Mouse (Mus musculus) neural tube, embryonic 14.5 days (tissue): ENCODE measurements around the gene Notch4. TPM values are rescaled to one million over a fixed set of nuclear protein-coding genes. Genes with fewer than 3 reads are reported as not detected.

Source experiments
- ATAC-seq: fragments of 200-750 bp; cut with Nextera tagmentation; 2 replicates; pipeline ENCODE4 v1.8.0; 2017; ENCODE audit warnings: low read depth, mild to moderate bottlenecking, moderate TSS enrichment, moderate library complexity
- H3K27ac ChIP-seq: fragments of 300-500 bp; sonication (generic); 2 replicates; pipeline ENCODE4 v1.5.1; 2014; ENCODE audit warnings: low read depth, mild to moderate bottlenecking, control low read depth, low read length, moderate library complexity, mixed read lengths
- H3K27me3 ChIP-seq: fragments of 300-500 bp; sonication (generic); 2 replicates; pipeline ENCODE4 v1.6.1; 2014; ENCODE audit warnings: low read length; ENCODE audit not compliant: control insufficient read depth, insufficient read depth
- H3K36me3 ChIP-seq: fragments of 300-500 bp; sonication (generic); 2 replicates; pipeline ENCODE4 v1.6.1; 2014; ENCODE audit warnings: low read length, mixed read lengths; ENCODE audit not compliant: control insufficient read depth, insufficient read depth
- H3K4me1 ChIP-seq: fragments of 300-500 bp; sonication (generic); 2 replicates; pipeline ENCODE4 v1.6.1; 2014; ENCODE audit warnings: low read length; ENCODE audit not compliant: control insufficient read depth, insufficient read depth
- H3K4me2 ChIP-seq: fragments of 300-500 bp; sonication (generic); 2 replicates; pipeline ENCODE4 v1.6.1; 2014; ENCODE audit warnings: mild to moderate bottlenecking, low read depth, low read length, control low read depth
- H3K4me3 ChIP-seq: fragments of 300-500 bp; sonication (generic); 2 replicates; pipeline ENCODE4 v1.5.1; 2014; ENCODE audit warnings: low read depth, low read length, control low read depth, mixed read lengths
- H3K9ac ChIP-seq: fragments of 300-500 bp; sonication (generic); replicated peaks from 2 replicates; pipeline ENCODE4 v1.6.1; 2014; ENCODE audit warnings: low read depth, mild to moderate bottlenecking, control low read depth, low read length, mixed read lengths
- H3K9me3 ChIP-seq: fragments of 300-500 bp; sonication (generic); 2 replicates; pipeline ENCODE4 v1.6.1; 2016; ENCODE audit warnings: low read length; ENCODE audit not compliant: control insufficient read depth
- WGBS: fragments of 180-500 bp; shearing (Covaris S2); extraction: QIAGEN DNeasy Blood & Tissue Kit; methylation state at CpG from one replicate; pipeline ENCODE4 v1.1.7; 2014; 5-methylcytosine and 5-hydroxymethylcytosine counted together
- polyA plus RNA-seq: library from polyadenylated mRNA; unstranded; fragments of >200 nt; fragmentation: Nextera tagmentation; extraction: Ambion mirVana; gene quantifications from 2 replicates; pipeline ENCODE4 v1.2.1, GENCODE M21; 2014

Notch4 gene
- polyA plus RNA-seq, 1 experiment from 2014 or later = 7.0 TPM

- Histone ChIP-seq H3K4me2 (peak overlapping the region; percentile 86), H3K27me3 (peaks cover 8% of the 10 kb centered on the region), H3K9me3 (no peaks in the 10 kb centered on the region), H3K9ac (peak overlapping the region; percentile 50), H3K36me3 (no peaks in the 10 kb centered on the region), H3K4me1 (peaks cover 41% of the 10 kb centered on the region), H3K27ac (no peak overlapping the region), H3K4me3 (peak overlapping the region; percentile 65)
- WGBS = 4% methylated on average over 34 of the region's 48 CpGs
- no peak for ATAC-seq
Measured at GRCm38 (mm10) chr17:34630761-34631301, 66.8 kb downstream of the Notch4 start.

- H3K9ac ChIP-seq = peak overlapping the region; percentile 35
- WGBS = 3% methylated on average over 12 of the region's 12 CpGs
- H3K4me3 ChIP-seq = peak overlapping the region; percentile 65
- H3K4me2 ChIP-seq = peak overlapping the region; percentile 86
- H3K27ac ChIP-seq = no peak overlapping the region
- ATAC-seq = no peak
- H3K4me1 ChIP-seq = peaks cover 35% of the 10 kb centered on the region
- peaks cover 8% of the 10 kb centered on the region for H3K27me3 ChIP-seq
- no peaks in the 10 kb centered on the region for H3K9me3 ChIP-seq
- H3K36me3 ChIP-seq = no peaks in the 10 kb centered on the region
Measured at GRCm38 (mm10) chr17:34631647-34632046, 67.6 kb downstream of the Notch4 start.

- WGBS = 2% methylated on average over 24 of the region's 26 CpGs
- H3K9ac ChIP-seq = peak overlapping the region; percentile 35
- no peaks in the 10 kb centered on the region for H3K9me3 ChIP-seq
- peaks cover 8% of the 10 kb centered on the region for H3K27me3 ChIP-seq
- H3K4me2 ChIP-seq = peak overlapping the region; percentile 86
- ATAC-seq = no peak
- no peaks in the 10 kb centered on the region for H3K36me3 ChIP-seq
- no peak overlapping the region for H3K27ac ChIP-seq
- peak overlapping the region; percentile 65 for H3K4me3 ChIP-seq
- peaks cover 35% of the 10 kb centered on the region for H3K4me1 ChIP-seq
Measured at GRCm38 (mm10) chr17:34632261-34632691, 68.2 kb downstream of the Notch4 start.

- peaks cover 11% of the 10 kb centered on the region for H3K4me1 ChIP-seq
- no peaks in the 10 kb centered on the region for H3K36me3 ChIP-seq
- no peak for ATAC-seq
- WGBS = 71% methylated on average over 2 of the region's 2 CpGs
- H3K9ac ChIP-seq = no peak overlapping the region
- H3K4me2 ChIP-seq = no peak overlapping the region
- H3K27ac ChIP-seq = no peak overlapping the region
- no peaks in the 10 kb centered on the region for H3K9me3 ChIP-seq
- H3K27me3 ChIP-seq = peaks cover 3% of the 10 kb centered on the region
- H3K4me3 ChIP-seq = no peak overlapping the region
Measured at GRCm38 (mm10) chr17:34635671-34636070, 71.6 kb downstream of the Notch4 start.

- no peaks in the 10 kb centered on the region for H3K9me3 ChIP-seq
- no peaks in the 10 kb centered on the region for H3K4me1 ChIP-seq
- 65% methylated on average over 3 of the region's 3 CpGs for WGBS
- ATAC-seq = no peak
- no peak overlapping the region for H3K4me3 ChIP-seq
- H3K27ac ChIP-seq = no peak overlapping the region
- no peak overlapping the region for H3K9ac ChIP-seq
- no peaks in the 10 kb centered on the region for H3K36me3 ChIP-seq
- no peak overlapping the region for H3K4me2 ChIP-seq
- no peaks in the 10 kb centered on the region for H3K27me3 ChIP-seq
Measured at GRCm38 (mm10) chr17:34637459-34637858, 73.4 kb downstream of the Notch4 start.

Other genes with a start within 250 kb of the Notch4 start
- gene H2-Eb2, start 238.6 kb upstream of the Notch4 start, polyA plus RNA-seq = 0.15 and 0.17 TPM in 2 replicates
- not detected in 2 replicates for gene Btnl2, start 209.4 kb upstream of the Notch4 start, polyA plus RNA-seq
- gene Btnl1, start 187.1 kb upstream of the Notch4 start, polyA plus RNA-seq = not detected in 2 replicates
- gene BC051142, start 165.4 kb upstream of the Notch4 start, polyA plus RNA-seq = 4.2 and 6.0 TPM in 2 replicates
- gene Btnl4, start 87.0 kb upstream of the Notch4 start, polyA plus RNA-seq = not detected in 2 replicates
- gene Btnl6, start 46.9 kb upstream of the Notch4 start, polyA plus RNA-seq = not detected in 2 replicates
- gene Gpsm3, start 25.5 kb downstream of the Notch4 start, polyA plus RNA-seq = 1.4 and 3.7 TPM in 2 replicates
- gene Pbx2, start 27.0 kb downstream of the Notch4 start, polyA plus RNA-seq = 7.7 and 8.2 TPM in 2 replicates
- gene Ager, start 33.6 kb downstream of the Notch4 start, polyA plus RNA-seq = 1.2 and 1.4 TPM in 2 replicates
- 213 and 221 TPM in 2 replicates for gene Rnf5, start 39.4 kb downstream of the Notch4 start, polyA plus RNA-seq
- 103 and 108 TPM in 2 replicates for gene Agpat1, start 40.0 kb downstream of the Notch4 start, polyA plus RNA-seq
- 6.0 and 18.2 TPM in 2 replicates for gene Egfl8, start 51.7 kb downstream of the Notch4 start, polyA plus RNA-seq
- gene Ppt2, start 64.2 kb downstream of the Notch4 start, polyA plus RNA-seq = 21.9 and 25.4 TPM in 2 replicates
- gene Prrt1, start 65.3 kb downstream of the Notch4 start, polyA plus RNA-seq = 6.7 and 9.3 TPM in 2 replicates
- 11.5 and 14.8 TPM in 2 replicates for gene Fkbpl, start 80.5 kb downstream of the Notch4 start, polyA plus RNA-seq
- 71.8 and 92.5 TPM in 2 replicates for gene Atf6b, start 82.9 kb downstream of the Notch4 start, polyA plus RNA-seq
- 0.23 and 0.32 TPM in 2 replicates for gene Tnxb, start 106.3 kb downstream of the Notch4 start, polyA plus RNA-seq
- gene C4b, start 179.6 kb downstream of the Notch4 start, polyA plus RNA-seq = not detected in 2 replicates
- gene Cyp21a1, start 240.3 kb downstream of the Notch4 start, polyA plus RNA-seq = not detected in 2 replicates